Mouse (Mus musculus) lung, postnatal 0 days (tissue): ENCODE measurements around the gene Thnsl2.

Experiments
- CTCF ChIP-seq: IDR thresholded peaks from 2 replicates; pipeline ENCODE4 v1.5.1; 2016; ENCODE audit warnings: antibody characterized with exemption, mild to moderate bottlenecking
- EP300 ChIP-seq: IDR thresholded peaks from 2 replicates; pipeline ENCODE4 v1.6.1; 2016; ENCODE audit warnings: antibody characterized with exemption, mild to moderate bottlenecking, control low read depth

GRCm38 (mm10) chr6:71153486-71153885 lies 9.2 kb upstream of the Thnsl2 start:
- no peak for TF ChIP-seq CTCF
- no peak for TF ChIP-seq EP300
